Mouse (Mus musculus): ENCODE measurements around the gene Naif1.

The Naif1 gene

DNA sequence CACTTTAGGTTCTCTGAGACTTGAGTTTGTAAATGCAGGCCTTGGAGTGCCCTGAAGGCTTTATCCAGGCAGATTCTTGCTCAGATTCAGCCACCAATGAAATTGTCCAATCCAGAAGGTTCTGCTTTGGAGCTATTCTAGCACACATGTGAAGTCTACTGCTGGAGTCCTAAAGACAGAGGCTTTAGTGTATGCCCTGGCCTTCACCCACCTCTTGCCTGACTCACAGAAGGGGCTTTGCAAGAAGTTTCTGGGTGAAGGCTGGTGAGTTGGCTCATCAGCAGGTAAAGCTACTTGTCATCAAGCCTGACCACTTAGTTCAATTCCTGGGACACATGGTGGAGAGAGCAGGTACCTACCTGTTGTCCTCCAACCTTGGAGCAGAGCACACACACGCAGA, 24.1 kb upstream of the Naif1 start:
- DNase-seq (ENCODE audit: low read depth in 1 of 2, low spot score in 2 of 2), result no peak

- no peak for DNase-seq (ENCODE audit: low read depth in 1 of 2, low spot score in 2 of 2)
Observed at GRCm38 (mm10) chr2:32427720-32428119, 22.5 kb upstream of the Naif1 start.

GRCm38 (mm10) chr2:32428262-32428722, 22.0 kb upstream of the Naif1 start:
- DNase-seq (ENCODE audit: low read depth in 1 of 2, low spot score in 2 of 2), result no peak

DNA sequence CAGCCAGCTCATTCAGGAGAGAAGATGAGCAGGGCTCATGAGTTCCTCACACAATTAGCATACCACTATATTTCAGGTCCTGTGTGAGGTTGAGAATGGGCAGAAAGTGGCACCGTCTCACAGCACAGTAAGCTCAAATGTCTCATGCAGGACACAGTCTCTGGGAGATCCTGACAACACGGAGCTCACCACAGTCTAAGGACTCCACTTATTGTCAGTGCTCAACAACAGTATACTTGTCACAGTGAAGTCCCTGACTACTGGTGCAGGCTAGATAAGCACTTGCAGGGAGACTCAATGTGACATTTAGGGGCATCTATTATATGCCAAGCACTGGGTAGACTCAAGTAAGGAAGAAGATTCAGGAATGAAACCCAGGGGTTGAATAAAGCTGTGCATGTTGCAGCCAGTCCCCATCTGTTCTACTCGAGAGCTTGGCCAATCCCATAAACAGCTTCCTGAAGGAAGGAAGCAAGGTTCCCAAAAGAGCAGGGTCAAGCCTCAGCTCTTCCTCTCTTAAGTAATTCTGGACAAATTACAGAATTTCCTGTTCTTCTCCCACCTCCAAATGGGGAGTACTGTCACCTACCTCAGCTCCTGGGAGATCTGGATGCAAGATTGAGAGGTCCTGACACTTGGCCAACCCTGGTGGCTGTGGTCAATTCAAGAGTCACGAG, 20.9 kb upstream of the Naif1 start:
- DNase-seq (ENCODE audit: low read depth in 1 of 2, low spot score in 2 of 2), result no peak

GRCm38 (mm10) chr2:32430701-32431676, 19.3 kb upstream of the Naif1 start:
- DNase-seq (ENCODE audit: low read depth in 1 of 2, low spot score in 2 of 2), result no peak

- DNase-seq (ENCODE audit: low read depth in 1 of 2, low spot score in 2 of 2), result no peak
Observed at GRCm38 (mm10) chr2:32436686-32437372, 13.4 kb upstream of the Naif1 start.

DNA sequence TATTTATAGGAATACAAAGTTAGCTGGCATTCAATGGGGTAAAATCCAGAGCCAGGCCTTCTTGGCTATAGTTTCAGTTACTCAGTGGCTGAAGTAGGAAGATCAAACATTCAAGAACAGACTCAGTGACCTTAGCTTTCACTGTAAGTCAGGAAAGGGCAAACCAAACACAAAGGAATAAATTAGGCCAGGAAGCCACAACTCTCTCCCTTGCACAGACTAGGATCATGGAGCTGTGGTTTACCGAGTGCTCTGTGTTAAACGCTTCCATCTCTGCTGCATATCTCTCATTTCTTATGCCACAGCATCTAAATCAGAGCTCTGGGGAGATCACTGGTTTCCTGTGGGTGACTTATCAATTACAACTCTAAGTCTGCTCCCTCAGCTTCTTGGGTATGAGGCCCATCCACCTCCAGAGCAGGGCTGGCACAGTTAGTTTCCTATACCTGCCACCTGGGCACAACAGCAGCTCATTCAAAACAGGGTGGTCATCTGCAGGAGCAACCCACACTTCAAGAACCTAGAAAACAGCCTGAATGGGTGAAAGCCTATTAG, 12.6 kb upstream of the Naif1 start:
- DNase-seq (ENCODE audit: low read depth in 1 of 2, low spot score in 2 of 2), result no peak

GRCm38 (mm10) chr2:32438733-32439132, 11.5 kb upstream of the Naif1 start:
- DNase-seq (ENCODE audit: low read depth in 1 of 2, low spot score in 2 of 2), result no peak

GRCm38 (mm10) chr2:32439177-32439576, 11.1 kb upstream of the Naif1 start:
- DNase-seq (ENCODE audit: low read depth in 1 of 2, low spot score in 2 of 2), result no peak

DNA sequence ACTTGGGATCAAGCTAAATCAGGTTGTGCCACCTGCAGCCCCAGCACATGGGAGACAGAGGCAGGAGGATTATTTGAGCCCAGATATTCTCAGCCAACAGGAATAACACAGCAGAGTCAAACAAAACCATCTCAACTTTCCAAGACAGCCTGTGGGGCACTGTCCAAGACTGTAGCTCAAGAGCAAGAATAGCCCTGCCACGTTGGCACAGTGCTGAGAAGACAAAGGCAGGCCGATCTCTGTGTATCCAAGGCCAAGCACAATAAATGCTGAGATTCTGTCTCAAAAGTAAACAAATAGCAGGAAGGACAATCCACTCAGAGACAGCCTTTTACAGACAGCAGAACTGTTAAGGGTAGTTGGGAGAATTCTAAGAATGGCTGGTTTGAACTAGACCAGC, 10.1 kb upstream of the Naif1 start:
- DNase-seq (ENCODE audit: low read depth in 1 of 2, low spot score in 2 of 2), result no peak

GRCm38 (mm10) chr2:32440632-32441031, 9.6 kb upstream of the Naif1 start:
- DNase-seq (ENCODE audit: low read depth in 1 of 2, low spot score in 2 of 2), result no peak

GRCm38 (mm10) chr2:32441550-32441949, 8.7 kb upstream of the Naif1 start:
- no peak for DNase-seq (ENCODE audit: low read depth in 1 of 2, low spot score in 2 of 2)

- DNase-seq (ENCODE audit: low read depth in 1 of 2, low spot score in 2 of 2), result no peak
Observed at GRCm38 (mm10) chr2:32445535-32445934, 4.7 kb upstream of the Naif1 start.

DNA sequence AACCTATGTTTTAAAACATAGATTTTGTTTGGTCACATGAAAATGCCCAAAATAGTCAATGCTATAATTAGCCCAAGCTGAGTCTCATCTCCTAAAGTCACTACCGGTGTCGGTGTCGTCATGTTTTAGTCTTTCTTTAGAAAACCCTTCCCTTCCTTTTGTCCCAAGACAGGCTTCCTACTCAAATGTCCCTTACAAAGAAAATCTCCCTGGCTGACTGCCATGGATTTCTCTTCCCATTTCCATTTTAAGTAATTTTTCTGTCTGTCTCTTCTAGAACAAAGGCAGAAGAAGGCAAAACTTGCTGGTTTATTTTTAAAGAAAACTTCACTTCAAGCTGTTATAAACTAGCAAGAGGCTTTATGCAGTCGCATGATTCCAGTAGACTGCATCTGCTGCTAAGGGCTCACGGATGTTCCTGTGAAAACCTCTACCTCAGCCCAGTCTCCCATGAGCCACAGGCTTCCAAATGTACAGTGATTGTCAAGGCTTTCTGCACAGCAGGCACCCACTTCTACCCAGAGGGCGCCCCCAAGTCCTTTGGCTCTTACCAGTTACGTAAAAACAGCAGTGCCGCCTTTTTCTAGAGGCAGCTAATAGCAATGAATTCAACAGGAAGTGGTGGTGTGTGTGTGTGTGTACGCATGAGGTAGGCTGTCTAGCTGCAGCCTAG, 2.9 kb upstream of the Naif1 start:
- DNase-seq (ENCODE audit: low read depth in 1 of 2, low spot score in 2 of 2), result no peak

DNA sequence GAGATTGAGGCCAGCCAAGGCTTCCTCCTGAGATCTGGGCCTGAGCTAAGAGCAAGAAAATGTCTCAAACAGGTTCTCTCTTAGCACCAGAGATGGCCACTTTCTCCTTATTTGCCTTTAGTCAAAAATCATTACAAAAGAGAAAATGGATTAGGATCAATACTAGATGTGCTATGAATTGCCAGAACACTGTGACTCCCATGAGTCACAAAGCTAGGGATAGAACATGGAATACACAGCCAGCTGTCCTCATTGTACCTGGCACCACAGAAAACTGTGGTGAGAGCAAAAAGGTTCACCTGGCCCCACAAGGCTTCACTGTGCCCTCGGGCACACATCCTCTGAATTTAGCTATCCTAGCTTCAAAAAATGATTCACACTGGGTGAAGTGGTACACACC, 1.8 kb upstream of the Naif1 start:
- DNase-seq (ENCODE audit: low read depth in 1 of 2, low spot score in 2 of 2), result no peak

- DNase-seq (ENCODE audit: low read depth in 1 of 2, low spot score in 2 of 2), result peak; percentile 90 to 93
Observed at GRCm38 (mm10) chr2:32450881-32451844, 906 bp downstream of the Naif1 start, which contains the start of gene Slc25a25. Gene Slc25a25, minus strand, starts transcription at chr2:32451445.

DNA sequence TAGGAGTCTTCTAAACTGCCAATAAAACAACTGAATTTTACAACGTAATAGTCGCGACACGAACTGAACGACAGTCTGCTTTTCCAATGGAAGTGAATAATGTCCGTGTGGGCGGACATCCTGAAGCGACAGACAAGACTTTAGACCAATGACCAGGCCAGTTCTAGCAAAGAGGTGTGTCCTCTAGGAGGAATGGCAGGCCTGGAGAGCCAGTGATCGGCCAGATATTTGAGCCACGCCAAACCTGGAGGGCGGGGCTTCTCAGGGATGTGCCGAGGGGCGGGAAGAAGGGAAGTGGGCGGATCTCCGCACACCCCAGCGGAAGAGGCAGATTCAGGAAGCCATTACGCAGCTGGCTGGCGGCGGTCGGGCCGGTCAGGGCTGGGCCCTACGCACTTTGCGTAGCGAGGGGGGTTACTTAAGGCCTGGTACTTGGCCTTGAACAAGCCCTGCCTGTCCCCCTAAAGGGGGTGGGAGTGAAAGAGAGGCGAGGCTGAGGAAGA, 1.7 kb downstream of the Naif1 start:
- DNase-seq (ENCODE audit: low read depth in 1 of 2, low spot score in 2 of 2), result peak; percentile 98 to 99

DNA sequence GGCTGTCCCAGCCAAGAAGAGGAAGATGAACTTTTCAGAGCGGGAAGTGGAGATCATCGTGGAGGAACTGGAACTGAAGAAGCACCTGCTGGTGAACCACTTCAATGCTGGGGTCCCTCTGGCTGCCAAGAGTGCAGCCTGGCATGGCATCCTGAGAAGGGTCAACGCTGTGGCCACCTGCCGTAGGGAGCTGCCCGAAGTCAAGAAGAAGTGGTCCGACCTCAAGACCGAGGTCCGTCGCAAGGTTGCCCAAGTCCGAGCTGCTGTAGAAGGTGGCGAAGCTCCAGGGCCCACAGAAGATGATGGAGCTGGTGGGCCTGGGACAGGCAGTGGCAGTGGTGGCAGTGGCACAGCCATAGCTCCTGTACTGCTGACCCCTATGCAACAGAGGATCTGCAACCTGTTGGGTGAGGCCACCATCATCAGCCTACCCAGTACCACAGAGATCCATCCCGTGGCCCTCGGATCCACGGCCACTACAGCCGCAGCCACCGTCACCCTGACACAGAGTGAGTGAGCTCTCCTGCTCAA, 2.2 kb downstream of the Naif1 start:
- DNase-seq (ENCODE audit: low read depth in 1 of 2, low spot score in 2 of 2), result no peak
